Mouse (Mus musculus) layer of hippocampus, adult 18-20 months (tissue): ENCODE data around the gene Fastkd1. TPM values are rescaled to one million over a fixed set of nuclear protein-coding genes. Genes with fewer than 3 reads are reported as not detected.
A peak's percentile ranks its signal among the peaks of the same experiment; 100 is the strongest.
"Not testable (repeated sequence)": the region's sequence is repeated elsewhere in the genome, so short reads cannot be mapped to it uniquely, and the experiment has no call there.

ENCODE experiments used
- DNase-seq, 2 experiments: peaks; one replicate each; pipeline ENCODE4 v3.0.0; 2022; ENCODE audit warnings: low spot score in 2 of 2
- total RNA-seq, 2 experiments: library from RNA; stranded (reverse); gene quantifications; 2 replicates each; pipeline ENCODE4 v1.2.3; 2021

The Fastkd1 gene
- total RNA-seq, 2 experiments from 2014 or later, result 16.9 to 17.3 TPM

DNA sequence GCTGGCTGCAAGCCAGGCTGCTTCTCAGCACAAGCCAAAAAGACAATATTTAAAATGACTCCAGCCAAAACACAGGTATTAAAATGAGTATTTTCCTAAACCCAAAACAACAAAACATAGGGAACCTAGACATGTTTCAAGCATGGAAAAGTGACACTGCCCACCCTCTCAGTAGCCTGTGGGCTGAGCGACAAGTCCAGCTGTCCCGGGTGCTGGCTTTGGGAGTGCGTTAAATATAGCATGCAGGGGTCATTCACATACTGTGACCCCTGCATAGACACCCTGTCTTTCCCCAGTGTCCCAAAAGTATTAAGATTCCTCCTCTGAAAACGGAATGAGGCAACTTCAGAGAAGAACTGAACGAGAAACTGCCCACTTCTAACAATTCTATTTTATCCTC, 39.6 kb downstream of the Fastkd1 start:
- DNase-seq, result no peak

DNA sequence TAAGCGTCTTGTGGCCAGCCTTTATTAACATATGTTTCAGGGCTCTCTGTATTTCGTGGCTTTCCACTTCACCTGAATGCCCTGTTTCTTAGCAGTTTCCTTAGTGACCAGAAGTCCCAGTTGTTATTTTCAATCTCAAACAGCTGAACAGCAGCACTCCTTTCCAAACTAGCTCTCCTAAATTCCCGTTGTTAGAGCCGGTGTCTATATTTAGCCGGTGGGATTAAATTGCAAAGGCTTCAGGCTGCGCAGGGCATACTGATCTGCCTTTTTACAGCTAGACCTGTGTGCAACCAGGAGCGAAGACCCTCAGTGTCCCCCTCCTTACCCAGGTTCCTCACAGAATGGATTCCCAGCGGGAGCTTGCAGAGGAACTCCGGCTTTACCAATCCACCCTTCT, 43.5 kb downstream of the Fastkd1 start, which contains the start of gene Klhl41:
TSS of gene Klhl41 (plus strand) at position 268 of the 400 bp plus-strand sequence.
- DNase-seq, result no peak

DNA sequence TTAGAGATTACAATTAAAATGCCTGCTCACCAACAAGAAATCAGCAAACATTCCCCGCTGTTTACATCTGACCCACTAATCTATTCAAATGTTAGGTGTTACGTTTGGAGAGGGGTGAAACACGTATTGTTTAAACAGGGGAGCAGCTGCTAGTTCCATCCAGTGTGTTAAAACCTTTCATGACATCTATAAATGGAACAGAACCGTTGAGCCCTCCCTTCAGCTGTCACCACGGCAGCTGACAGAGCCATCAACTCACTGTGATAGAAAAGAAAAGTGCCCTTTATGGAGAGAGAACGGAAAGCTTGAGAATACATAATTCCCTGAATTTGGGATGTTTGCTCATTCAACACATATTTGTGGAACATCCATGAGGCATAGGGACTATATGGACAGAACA, 44.9 kb downstream of the Fastkd1 start:
- no peak for DNase-seq

DNA sequence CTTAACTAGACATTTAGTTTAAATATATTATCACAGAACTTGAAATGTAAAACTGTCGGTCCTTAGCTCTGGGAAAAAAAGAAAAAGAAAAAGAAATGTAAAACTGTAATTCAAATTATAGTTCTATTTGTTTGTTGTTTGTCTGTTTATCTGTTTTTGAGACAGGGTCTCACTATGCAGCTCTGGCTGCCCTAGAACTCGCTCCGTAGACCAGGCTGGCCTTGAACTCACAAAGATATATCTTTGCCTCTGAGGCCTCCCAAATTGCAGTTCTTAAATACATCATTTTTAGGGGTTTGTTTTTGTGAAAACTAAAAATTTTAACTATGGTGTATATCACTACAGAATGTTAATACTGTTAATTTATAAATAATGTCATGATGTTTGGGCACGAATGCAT, 45.7 kb downstream of the Fastkd1 start:
- DNase-seq, result no peak

DNA sequence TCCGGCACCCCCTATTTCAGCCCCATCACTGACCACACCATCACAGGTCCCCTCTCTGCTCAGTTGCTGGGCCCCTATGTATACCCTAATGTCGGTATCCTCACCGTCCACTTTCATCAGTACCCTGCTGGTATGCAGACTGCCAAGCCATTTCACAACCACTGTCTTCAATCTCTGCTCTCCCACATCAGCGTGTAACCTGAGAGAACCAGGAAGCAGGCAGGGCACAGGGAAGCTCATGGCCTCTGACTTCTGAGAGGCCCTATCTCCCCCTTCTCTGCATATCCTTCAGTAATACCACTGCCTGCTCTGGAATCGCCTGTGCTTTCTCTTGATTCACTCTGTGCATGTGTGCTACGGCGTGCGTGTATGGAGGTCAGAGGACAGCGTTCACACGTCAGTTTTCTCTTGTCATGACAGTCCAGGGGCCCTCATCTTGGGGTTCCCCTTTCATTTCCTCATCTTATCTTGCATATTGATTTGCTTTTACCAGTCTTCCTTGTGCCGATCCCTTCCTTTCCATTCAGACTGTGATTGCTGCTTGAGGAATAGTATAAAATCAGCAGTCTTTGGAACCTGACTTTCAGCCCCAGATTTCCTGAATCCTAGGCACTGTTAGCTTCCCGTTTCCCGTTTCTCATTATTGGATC, 49.4 kb downstream of the Fastkd1 start:
- DNase-seq, result no peak

DNA sequence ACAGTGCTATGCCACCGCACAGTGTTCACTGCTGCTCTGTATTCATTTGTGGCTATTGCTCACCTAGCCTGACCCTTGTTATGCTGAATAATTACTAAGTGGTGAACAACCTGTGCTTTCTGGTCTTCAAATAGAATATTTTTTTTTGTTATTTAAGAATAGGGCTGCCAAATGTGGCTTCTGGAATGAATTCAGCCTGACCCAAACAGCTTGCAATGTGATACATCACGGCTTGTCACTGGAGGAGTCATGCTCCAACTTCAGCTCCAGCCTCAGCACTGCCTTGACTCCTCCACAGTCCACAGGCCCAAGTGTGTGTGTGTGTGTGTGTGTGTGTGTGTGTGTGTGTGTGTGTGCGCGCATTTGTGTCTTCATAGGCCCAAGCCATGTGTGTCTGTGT, 54.0 kb downstream of the Fastkd1 start:
- DNase-seq, result no peak

DNA sequence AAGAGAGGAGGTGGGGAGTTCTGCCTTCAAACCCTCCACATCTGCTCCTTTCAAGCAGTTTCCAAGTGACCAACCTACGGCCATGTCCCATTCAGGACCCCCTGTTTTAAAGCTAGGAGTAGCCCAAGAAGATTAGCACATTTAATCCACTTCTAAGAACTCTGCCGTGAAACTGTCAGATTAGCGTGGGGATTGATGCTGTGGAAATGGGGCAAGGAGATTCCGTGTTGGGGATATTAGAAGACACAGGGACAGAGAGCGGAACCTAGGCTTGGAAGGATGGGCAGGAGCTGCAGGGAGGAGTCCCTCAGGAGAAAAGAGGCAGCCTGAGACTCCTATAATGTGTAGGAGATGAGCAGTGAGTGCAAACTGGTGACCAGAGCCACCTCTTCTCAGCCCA, 63.6 kb downstream of the Fastkd1 start:
- no peak for DNase-seq

DNA sequence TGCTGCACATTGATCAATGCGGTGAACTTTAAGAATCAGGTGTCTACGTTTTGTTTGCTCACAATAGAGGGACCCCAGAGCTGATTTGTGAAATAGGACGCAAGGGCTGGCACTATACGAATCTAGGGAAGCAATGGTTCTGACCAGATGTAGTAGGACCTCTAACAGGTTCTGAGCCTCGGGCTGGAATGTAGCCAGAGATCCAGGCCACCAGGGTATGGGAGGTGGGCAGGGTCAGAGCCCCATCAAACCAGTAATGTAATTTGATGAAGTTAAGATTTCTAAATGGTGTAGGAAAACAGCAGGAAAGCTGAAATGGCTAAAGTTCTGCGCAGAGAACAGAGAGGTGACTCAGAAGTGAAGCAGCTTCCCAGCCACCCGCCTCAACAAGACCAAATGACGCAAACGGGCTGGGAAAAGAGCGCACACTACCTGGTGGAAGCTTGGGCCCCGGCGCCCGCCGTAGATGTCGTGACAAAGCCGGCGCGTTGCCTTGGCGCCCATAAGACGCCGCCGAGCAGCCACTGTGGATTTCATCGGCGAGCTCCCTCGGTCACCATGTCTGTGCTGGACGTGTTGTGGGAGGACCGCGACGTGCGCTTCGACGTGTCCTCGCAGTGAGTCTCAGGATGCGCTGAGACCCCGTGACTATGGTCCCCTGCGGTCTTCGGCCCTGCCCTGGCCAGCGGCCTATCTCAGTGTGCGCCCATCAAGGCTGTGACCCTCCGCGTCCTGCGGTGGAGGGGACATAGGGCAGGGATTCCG, 66.4 kb downstream of the Fastkd1 start, which contains the start of gene Bbs5:
TSS of gene Bbs5 (plus strand) at position 446 of the 765 bp plus-strand sequence.
- peak; percentile 92 to 97 for DNase-seq

DNA sequence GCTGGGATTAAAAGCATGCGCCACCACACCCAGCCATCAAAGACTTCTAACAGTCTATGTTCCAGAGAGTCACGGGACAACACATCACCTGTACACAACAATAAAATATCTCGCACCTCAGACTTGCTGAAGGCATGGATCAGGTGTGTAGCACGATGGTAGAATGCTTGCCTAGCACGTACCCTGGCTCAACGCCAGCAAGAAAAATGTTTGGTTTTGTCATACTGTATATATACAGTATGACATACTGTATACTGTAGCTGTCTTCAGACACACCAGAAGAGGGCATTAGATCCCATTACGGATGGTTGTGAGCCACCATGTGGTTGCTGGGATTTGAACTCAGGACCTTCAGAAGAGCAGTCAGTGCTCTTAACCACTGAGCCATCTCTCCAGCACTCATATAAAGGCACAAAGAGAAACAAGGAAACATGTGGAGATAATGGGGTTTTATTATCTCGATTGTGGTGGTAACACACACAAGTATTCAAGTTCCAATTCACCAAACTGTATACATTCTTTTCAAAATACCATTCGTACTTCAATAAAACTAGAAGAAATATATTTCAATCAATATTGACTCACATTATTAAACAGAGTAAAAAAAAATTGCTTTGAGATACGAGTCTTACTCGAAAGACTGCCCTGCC, 68.2 kb downstream of the Fastkd1 start:
- no peak for DNase-seq

DNA sequence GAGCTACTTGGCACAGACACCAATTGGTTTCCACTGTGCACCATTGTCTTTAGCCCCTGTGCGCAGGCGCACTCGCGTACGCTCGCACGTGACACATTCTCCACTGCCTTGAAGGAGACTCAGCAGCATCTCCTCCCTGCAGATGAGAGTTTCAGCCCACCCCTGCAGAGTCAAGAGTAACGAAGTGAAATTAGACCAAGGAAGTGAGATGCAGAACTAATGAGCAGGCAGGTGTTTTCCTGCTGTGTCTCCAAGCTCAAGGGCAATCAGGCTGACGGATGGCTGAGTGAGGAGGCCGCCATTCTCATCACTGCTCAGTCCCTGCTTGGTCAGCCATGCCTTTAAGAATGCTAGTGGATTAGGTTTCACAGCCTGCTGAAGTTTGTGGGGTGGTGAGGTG, 73.2 kb downstream of the Fastkd1 start:
- DNase-seq, result no peak

DNA sequence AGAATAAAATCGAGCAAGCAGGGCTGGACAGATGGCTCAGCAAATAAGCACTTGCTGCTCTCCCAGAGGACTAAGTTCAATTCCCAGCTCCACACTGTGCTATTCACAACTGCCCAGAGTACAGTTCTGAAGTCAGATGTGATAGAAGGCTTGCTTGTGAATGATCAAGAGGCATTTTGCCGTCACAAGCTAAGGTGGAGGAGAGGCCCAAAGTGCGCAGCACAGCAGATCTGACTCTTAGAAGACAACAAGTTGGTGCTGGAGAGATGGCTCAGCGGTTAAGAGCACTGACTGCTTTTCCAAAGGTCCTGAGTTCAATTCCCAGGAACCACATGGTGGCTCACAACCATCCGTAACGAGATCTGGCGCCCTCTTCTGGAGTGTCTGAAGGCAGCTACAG, 75.3 kb downstream of the Fastkd1 start:
- not testable (repeated sequence) for DNase-seq

Other genes with a start within 250 kb of the Fastkd1 start
- gene Lrp2, start 127.5 kb downstream of the Fastkd1 start, total RNA-seq, result under 1 TPM; 0.53 to 0.59 TPM
- gene Bbs5, start 66.3 kb downstream of the Fastkd1 start, total RNA-seq, result 10 to 100 TPM; 21.8 to 25.0 TPM
- gene Klhl41, start 43.4 kb downstream of the Fastkd1 start, total RNA-seq, result under 1 TPM; 0.25 to 0.47 TPM
- 10 to 100 TPM; 66.3 to 66.9 TPM for gene Ppig, start 9.0 kb upstream of the Fastkd1 start, total RNA-seq
- gene Ccdc173, start 76.1 kb upstream of the Fastkd1 start, total RNA-seq, result 1 to 10 TPM; 2.2 to 2.7 TPM
- 10 to 100 TPM; 23.9 to 24.3 TPM for gene Phospho2, start 76.1 kb upstream of the Fastkd1 start, total RNA-seq
- 10 to 100 TPM; 37.7 to 40.9 TPM for gene Klhl23, start 108.4 kb upstream of the Fastkd1 start, total RNA-seq
- gene Ssb, start 148.0 kb upstream of the Fastkd1 start, total RNA-seq, result 100 to 1,000 TPM; 119 to 132 TPM
- gene Mettl5, start 172.1 kb upstream of the Fastkd1 start, total RNA-seq, result 10 to 100 TPM; 13.8 to 14.8 TPM
- gene Ubr3, start 183.7 kb upstream of the Fastkd1 start, total RNA-seq, result 100 to 1,000 TPM; 106 to 118 TPM